Mouse (Mus musculus) forebrain, embryonic 11.5 days (tissue): ENCODE results near the gene Cox6b1. TPM values are rescaled to one million over a fixed set of nuclear protein-coding genes. Genes with fewer than 3 reads are reported as not detected.

Experiments
- ATAC-seq: fragments of 200-750 bp; cut with Nextera tagmentation; replicated peaks from 2 replicates; pipeline ENCODE4 v1.8.0; 2017; ENCODE audit warnings: moderate TSS enrichment; ENCODE audit not compliant: low FRiP score
- DNase-seq: peaks from one replicate; pipeline ENCODE4 v3.0.0-alpha.2; 2017; ENCODE audit warnings: low spot score
- H3K27ac ChIP-seq: fragments of 300-500 bp; sonication (generic); 2 replicates; pipeline ENCODE4 v1.5.1; 2014; ENCODE audit warnings: low read depth, low read length
- H3K27me3 ChIP-seq: fragments of 300-500 bp; sonication (generic); 2 replicates; pipeline ENCODE4 v1.6.1; 2014; ENCODE audit warnings: mild to moderate bottlenecking, low read length, mixed read lengths; ENCODE audit not compliant: control insufficient read depth, insufficient read depth
- H3K36me3 ChIP-seq: fragments of 300-500 bp; sonication (generic); 2 replicates; pipeline ENCODE4 v1.6.1; 2014; ENCODE audit warnings: mild to moderate bottlenecking, low read length, moderate library complexity, mixed read lengths; ENCODE audit not compliant: control insufficient read depth, insufficient read depth
- H3K4me1 ChIP-seq: fragments of 300-500 bp; sonication (generic); replicated peaks from 2 replicates; pipeline ENCODE4 v1.6.1; 2014; ENCODE audit warnings: low read length, mixed read lengths; ENCODE audit not compliant: control insufficient read depth, insufficient read depth
- H3K4me2 ChIP-seq: fragments of 300-500 bp; sonication (generic); 2 replicates; pipeline ENCODE4 v1.6.1; 2014; ENCODE audit warnings: low read depth, mild to moderate bottlenecking, low read length, moderate library complexity, mixed read lengths; ENCODE audit not compliant: severe bottlenecking
- H3K4me3 ChIP-seq: fragments of 300-500 bp; sonication (generic); 2 replicates; pipeline ENCODE4 v1.5.1; 2014; ENCODE audit warnings: low read depth, low read length
- H3K9ac ChIP-seq: fragments of 300-500 bp; sonication (generic); 2 replicates; pipeline ENCODE4 v1.6.1; 2014; ENCODE audit warnings: low read length
- H3K9me3 ChIP-seq: fragments of 300-500 bp; sonication (generic); 2 replicates; pipeline ENCODE4 v1.6.1; 2016; ENCODE audit warnings: low read length, mixed read lengths; ENCODE audit not compliant: control insufficient read depth
- WGBS: fragments of 180-500 bp; shearing (Covaris S2); extraction: QIAGEN DNeasy Blood & Tissue Kit; methylation state at CpG from one replicate; pipeline ENCODE4 v1.1.7; 2014; 5-methylcytosine and 5-hydroxymethylcytosine counted together
- polyA plus RNA-seq: library from polyadenylated mRNA; unstranded; fragments of >200 nt; fragmentation: Nextera tagmentation; extraction: Ambion mirVana; gene quantifications from 2 replicates; pipeline ENCODE4 v1.2.1, GENCODE M21; 2014

Gene Cox6b1
- polyA plus RNA-seq, 1 experiment from 2014 or later = 700 TPM

DNA sequence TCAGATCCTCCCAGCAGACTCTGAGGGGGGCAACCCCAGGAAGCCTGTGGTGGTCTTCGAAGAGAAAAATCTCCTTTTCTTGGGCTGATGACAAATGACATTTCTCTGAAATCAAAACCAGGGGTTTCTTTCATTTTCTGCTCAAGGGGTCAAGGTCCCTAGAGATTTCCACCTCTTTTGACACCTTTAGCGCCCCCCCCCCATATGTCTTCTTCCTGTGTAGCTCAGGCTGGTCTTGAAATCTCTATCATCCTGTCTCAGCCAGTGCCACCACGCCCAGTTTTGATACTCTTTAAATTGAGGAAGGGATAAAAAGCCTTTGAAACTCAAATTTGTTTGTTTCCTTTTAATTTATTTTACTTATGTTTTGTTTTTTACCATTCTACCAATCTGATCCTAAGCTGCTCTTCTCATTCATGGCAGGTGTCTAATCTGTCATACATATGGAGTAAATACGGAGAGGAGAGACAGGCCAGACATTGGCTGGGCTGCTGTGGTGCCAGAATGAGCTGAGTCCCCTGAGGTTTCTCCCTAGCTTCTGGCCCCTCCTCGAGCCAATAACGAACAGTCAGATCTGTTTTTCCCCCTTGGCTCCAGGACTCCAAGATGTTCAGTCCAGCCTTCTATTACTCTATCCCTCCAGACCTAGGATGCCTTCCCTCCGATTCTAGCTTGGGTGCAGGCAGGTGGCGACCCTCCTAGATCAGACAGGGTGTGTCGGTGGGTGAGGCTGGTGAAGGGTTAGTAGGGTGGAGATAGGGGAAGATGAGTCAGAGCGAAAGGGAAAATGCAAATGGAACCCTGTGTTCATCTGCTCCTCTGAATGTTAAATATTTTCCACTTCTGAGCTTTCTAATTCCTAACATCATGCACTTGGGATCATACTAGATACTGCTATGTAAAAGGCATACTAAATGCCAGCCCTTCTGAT is 32.1 kb downstream of the Cox6b1 start:
- ATAC-seq (no peak), DNase-seq (no peak)
- H3K9me3 ChIP-seq = no peaks in the 10 kb centered on the region
- H3K27me3 ChIP-seq = no peaks in the 10 kb centered on the region
- no peak overlapping the region for H3K9ac ChIP-seq
- WGBS = 79% methylated on average over 10 of the region's 10 CpGs
- no peak overlapping the region for H3K4me3 ChIP-seq
- H3K36me3 ChIP-seq = no peaks in the 10 kb centered on the region
- H3K4me2 ChIP-seq = no peak overlapping the region
- H3K27ac ChIP-seq = no peak overlapping the region
- H3K4me1 ChIP-seq = no peaks in the 10 kb centered on the region; the same call in 1 of the 2 replicates

DNA sequence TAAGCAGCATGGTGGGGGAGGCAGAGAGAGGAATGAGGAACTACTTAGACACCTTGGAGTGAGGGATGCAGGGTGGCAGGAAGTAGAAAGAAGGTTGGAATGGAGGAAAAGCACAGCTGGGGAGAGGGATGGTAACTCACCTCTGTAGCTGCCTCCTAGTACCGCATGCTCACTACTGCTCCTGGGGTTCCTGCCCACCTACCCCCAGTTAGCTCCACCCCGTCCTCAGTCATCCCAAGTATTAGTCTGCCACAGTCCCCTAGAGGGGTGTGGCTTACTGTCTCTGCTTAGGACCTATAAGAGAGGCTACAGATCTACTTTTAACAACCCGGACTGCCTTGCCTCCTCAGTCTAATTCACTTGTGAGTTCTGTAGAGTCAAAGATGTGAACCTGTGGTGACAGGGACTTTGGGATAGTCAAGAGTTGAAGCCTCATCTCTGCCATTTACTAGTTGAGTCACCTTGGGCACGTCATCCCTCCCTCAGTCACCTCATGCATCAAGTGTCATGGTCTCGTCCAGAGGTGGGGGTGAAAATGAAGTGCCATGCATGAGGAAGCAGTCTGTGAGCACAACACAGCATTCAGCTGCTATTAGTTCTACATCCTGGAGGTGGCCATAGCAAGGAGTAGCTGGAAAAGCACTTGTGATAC is 33.1 kb downstream of the Cox6b1 start:
- H3K9ac ChIP-seq = no peak overlapping the region
- H3K4me3 ChIP-seq = no peak overlapping the region
- no peaks in the 10 kb centered on the region for H3K27me3 ChIP-seq
- ATAC-seq (no peak), DNase-seq (no peak)
- H3K9me3 ChIP-seq = no peaks in the 10 kb centered on the region
- no peak overlapping the region for H3K4me2 ChIP-seq
- H3K36me3 ChIP-seq = no peaks in the 10 kb centered on the region
- no peaks in the 10 kb centered on the region; the same call in 1 of the 2 replicates for H3K4me1 ChIP-seq
- WGBS = 60% methylated on average over 5 of the region's 5 CpGs
- H3K27ac ChIP-seq = no peak overlapping the region

DNA sequence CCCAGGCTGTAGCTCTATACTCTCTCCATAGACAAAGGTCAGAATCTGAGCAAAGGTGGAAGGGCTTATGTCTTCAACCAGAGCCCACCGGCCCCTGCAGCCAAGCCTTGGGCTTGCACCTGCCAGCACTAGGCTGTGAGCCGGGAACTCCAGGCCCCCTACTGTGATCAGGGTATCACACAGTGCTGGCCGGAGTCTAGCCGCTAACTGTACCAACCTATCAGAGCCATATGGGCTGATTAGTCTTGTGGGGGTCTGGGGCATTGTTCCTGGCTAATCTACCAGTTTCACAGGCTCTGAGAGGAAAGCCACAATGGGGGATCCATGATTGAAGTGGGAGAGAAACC is 34.4 kb downstream of the Cox6b1 start:
- no peaks in the 10 kb centered on the region for H3K27me3 ChIP-seq
- no peaks in the 10 kb centered on the region for H3K36me3 ChIP-seq
- H3K27ac ChIP-seq = no peak overlapping the region
- no peak overlapping the region for H3K4me3 ChIP-seq
- no peak overlapping the region for H3K4me2 ChIP-seq
- no peak for DNase-seq
- 27% methylated on average over 4 of the region's 4 CpGs for WGBS
- H3K9me3 ChIP-seq = no peaks in the 10 kb centered on the region
- H3K4me1 ChIP-seq = peaks cover 8% of the 10 kb centered on the region
- ATAC-seq = no peak
- no peak overlapping the region for H3K9ac ChIP-seq

DNA sequence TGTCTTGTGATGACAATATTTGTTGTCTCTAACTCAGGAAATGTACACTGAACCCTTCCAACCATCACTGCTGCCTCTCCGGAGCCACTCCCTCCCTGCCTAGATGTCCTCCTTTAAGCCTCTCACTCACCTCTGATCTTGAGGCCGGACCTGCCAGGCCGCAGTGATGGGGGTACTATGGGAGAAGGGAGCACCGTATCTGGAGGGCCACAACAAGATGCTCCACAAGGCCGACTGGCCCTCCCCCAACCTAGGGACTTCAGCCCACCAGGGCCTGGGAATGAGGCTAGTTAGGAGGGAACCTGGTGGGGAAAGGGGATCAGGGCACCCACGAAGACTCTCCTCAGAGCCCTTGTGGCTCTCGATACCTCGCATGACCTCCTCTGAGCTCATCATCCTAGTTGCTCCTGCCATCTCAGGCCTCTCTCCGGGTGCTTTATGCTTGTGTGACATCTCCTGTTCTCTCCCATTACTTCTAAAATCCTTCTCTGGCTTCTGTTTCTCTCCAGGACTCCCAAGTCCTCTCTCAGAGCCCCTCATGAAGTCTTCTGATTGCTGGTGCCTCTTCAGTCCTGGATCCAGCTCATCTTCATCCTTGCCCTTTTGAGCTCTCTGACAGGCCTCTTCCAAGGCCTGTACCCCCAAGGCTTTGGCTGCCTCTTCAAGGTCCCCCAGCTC is 34.9 kb downstream of the Cox6b1 start:
- Histone ChIP-seq H3K4me3 (no peak overlapping the region), H3K4me1 (peaks cover 8% of the 10 kb centered on the region), H3K9me3 (no peaks in the 10 kb centered on the region), H3K27me3 (no peaks in the 10 kb centered on the region), H3K9ac (no peak overlapping the region), H3K4me2 (no peak overlapping the region), H3K36me3 (no peaks in the 10 kb centered on the region), H3K27ac (no peak overlapping the region)
- 86% methylated on average over 9 of the region's 9 CpGs for WGBS
- no peak for DNase-seq
- no peak for ATAC-seq

DNA sequence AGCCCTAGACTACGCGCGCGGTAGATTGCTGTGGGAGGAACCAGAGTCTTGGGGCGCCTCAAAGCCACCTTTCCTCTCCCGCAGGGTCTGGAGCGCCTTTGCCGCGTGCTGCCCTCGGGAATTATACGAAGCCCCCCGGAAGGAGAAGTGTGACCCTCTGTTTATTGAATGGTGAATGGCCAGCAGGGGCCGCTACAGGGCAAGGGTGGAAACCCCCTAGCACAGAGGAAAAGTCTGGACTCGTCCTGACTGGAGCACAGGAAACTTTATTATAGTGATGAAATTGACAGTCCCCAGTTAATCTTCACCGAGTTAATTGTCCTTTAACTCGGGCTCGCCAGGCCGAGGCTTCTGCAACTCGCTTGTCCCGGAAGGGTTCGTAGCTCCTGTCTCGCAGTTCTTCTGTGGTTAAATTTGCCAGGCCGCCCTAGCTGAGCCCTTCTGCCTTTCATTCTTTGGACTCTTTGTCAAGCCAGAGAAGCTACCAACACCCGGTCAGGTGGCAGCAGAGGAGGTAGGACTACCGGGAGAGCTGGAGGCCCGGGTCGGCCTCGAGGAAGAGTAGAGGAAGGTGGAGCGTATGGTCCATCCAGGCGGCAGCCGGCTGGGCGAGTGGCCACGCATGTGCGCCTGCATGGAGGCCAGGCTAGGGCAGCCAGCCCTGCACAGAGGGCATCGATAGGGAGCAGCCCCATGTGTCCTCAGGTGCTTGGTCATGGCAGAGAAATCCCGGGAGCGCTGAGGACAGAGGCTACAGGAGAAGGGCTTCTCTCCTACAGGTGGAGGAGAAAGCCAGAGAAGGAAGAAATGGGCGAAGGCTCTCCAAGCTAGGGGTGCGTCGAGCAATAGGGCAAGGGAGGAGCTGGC is 36.3 kb downstream of the Cox6b1 start:
- WGBS = 29% methylated on average over 40 of the region's 40 CpGs
- Histone ChIP-seq H3K9me3 (no peaks in the 10 kb centered on the region), H3K4me2 (peak overlapping the region; percentile 93), H3K4me1 (peaks cover 8% of the 10 kb centered on the region), H3K36me3 (peaks cover 4% of the 10 kb centered on the region; the same call in 1 of the 2 replicates), H3K27me3 (no peaks in the 10 kb centered on the region), H3K9ac (peak overlapping the region; percentile 99), H3K27ac (peak overlapping the region; percentile 13), H3K4me3 (peak overlapping the region; percentile 96)
- ATAC-seq = peak; percentile 63
- peak; percentile 94 for DNase-seq

DNA sequence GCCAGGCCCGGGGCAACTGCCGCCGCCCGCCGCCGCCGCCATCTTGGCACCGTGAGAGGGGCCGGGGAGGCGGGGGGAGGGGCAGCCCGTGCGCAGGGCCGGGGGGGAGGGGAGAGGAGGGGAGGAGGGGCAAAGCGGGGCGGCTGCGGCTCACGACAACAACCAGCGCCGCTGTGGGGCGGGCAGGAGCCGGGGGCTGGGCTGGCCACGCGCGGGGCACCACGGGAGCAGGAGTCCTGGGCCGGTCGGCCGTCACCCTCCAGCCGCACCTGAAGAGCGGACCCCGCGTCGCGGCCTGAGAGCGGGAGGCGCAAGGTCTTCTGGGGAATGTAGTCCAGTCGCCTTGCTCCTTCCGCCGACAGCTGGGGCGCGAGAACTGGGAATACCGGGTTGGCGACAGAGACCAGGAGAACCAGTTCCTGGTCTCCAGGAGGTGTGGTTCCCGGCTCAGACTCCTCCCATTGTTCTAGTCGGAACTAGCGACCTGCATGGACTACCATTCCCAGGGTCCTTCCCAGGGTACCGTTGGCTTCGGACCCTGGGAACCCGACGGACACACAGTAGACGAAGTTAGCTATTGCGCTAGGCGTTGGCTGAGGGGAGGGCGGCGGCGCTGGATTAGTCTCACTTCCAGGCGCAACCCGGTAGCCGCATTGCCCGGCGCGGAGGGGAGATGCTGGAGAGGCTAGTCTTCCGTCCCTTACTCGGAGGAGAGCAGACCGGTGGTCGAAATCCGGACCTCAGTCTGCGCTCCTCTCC is 37.1 kb downstream of the Cox6b1 start, which contains the start of gene Kmt2b:
TSS of gene Kmt2b (minus strand) at position 51 of the 759 bp plus-strand sequence.
- peak; percentile 99 for DNase-seq
- peak within 1 kb of the TSS; percentile 93 for H3K4me2 ChIP-seq
- H3K27me3 ChIP-seq = no peaks in the 10 kb centered on the region
- H3K9me3 ChIP-seq = no peaks in the 10 kb centered on the region
- peak; percentile 95 for ATAC-seq
- H3K4me3 ChIP-seq = peak within 1 kb of the TSS; percentile 96
- under 1% methylated on average over 48 of the region's 68 CpGs for WGBS
- H3K36me3 ChIP-seq = peaks cover 9% of the 10 kb centered on the region; the same call in 1 of the 2 replicates
- peak within 1 kb of the TSS; percentile 99 for H3K9ac ChIP-seq
- H3K4me1 ChIP-seq = peaks cover 8% of the 10 kb centered on the region
- H3K27ac ChIP-seq = peak within 1 kb of the TSS; percentile 85

DNA sequence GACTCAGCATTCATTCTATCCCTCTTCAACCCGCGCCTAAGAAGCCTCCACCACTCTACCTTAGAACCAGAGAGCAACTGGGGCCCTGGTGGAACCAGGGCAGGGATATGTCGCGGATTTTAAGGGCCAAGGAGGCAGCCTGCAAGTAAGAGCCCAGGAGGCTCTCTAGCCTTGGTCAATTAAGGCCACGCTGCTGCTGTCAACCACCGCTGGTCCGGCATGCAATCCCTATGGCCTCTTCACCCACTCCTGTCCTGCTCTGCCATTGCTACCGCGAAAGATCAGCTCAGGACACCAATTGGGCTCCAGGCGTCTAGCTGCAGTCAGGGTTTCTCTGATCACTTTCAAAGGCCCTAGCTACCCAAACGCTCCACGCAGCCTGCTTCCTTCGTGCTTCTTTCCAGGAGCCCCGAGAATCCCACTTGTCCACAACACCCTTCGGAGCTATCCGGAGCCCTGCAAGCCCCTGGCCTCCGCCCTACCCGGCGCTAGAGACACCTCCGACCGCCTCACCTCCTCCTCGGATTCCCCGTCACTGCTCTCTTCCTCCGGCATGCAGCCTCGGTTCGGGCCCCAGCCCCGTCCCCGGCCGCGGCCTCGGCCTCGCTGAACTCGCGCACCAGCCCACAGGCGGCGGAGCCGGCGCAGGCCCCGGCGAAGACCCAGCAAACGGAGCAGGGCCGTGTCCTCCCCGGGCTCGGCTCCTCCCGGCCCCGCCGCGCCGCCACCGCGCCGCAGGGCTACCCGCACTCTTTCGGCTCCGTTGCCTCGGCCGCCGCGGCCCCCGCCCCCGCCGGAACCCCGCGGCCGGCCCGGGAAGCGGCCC is 37.9 kb downstream of the Cox6b1 start:
- Histone ChIP-seq H3K27ac (peak overlapping the region; percentile 85), H3K4me1 (peaks cover 8% of the 10 kb centered on the region), H3K9ac (peak overlapping the region; percentile 99), H3K4me3 (peak overlapping the region; percentile 96), H3K27me3 (no peaks in the 10 kb centered on the region), H3K36me3 (peaks cover 11% of the 10 kb centered on the region; the same call in 1 of the 2 replicates), H3K9me3 (no peaks in the 10 kb centered on the region), H3K4me2 (peak overlapping the region; percentile 93)
- ATAC-seq (peak; percentile 50), DNase-seq (peak; percentile 79)
- WGBS = under 1% methylated on average over 60 of the region's 67 CpGs
